Mouse (Mus musculus) E14TG2a.4 (cell line): ENCODE data around the gene Mtm1.

ENCODE experiments used
- CTCF ChIP-seq: conservative IDR thresholded peaks from 2 replicates; pipeline ENCODE4 v1.5.1; 2014; ENCODE audit warnings: low read length
- NANOG ChIP-seq: IDR thresholded peaks from 2 replicates; pipeline ENCODE4 v1.6.1; 2014; ENCODE audit warnings: borderline replicate concordance, low read length, mixed read lengths

- TF ChIP-seq NANOG, result no peak
- TF ChIP-seq CTCF, result no peak
Measured at GRCm38 (mm10) chrX:71287088-71287487, 76.5 kb downstream of the Mtm1 start.
